10 mouse cellular contexts compared by ENCODE assay signal in genomic region chr2:146044926-146045890, GRCm38 (mm10).
DNase-seq lines count a peak whose midpoint lies in the region; ATAC-seq and TF ChIP-seq lines count a peak whose summit lies in the region.
"Had no signal": no experiment of that assay in that cellular context is flagged by ENCODE, and none has a peak within 500 bp of the region (broad histone marks: within the 10 kb centered on the region; RNA-seq: fewer than 3 reads in every experiment).

No protein-coding gene starts in this region.

- 0 out of 2 replicates have a peak, but pooled peaks cover 5% of the 10 kb centered on the region for H3K27me3 ChIP-seq in heart, embryonic 12.5 days (replicated peaks)
- H3K27me3 ChIP-seq in lung, postnatal 0 days (replicated peaks; ENCODE audit: insufficient read depth, low read length): no peaks in the 10 kb centered on the region

- H3K4me2 ChIP-seq in heart, embryonic 12.5 days: peak overlapping the region; percentile 38; the same call in 1 of the 2 replicates
- H3K4me2 ChIP-seq in lung, postnatal 0 days (replicated peaks; ENCODE audit: low read depth, low read length): no peak overlapping the region

- H3K9ac ChIP-seq in heart, embryonic 12.5 days: no peak overlapping the region
- H3K9ac ChIP-seq in lung, postnatal 0 days (replicated peaks; ENCODE audit: low read depth): no peak overlapping the region

- TF ChIP-seq CTCF in lung, postnatal 0 days (IDR thresholded peaks at IDR 0.05): no peak

- TF ChIP-seq EP300 in lung, postnatal 0 days (IDR thresholded peaks at IDR 0.05): no peak

- no peak overlapping the region for H3K4me3 ChIP-seq in heart, embryonic 12.5 days
- H3K4me3 ChIP-seq in lung, postnatal 0 days (ENCODE audit: low read depth, low read length): no peak overlapping the region
- H3K4me3 ChIP-seq: erythroblast, embryonic 14.5 days; megakaryocyte, embryonic 14.5 days had no signal

- no peak overlapping the region for H3K27ac ChIP-seq in heart, embryonic 12.5 days (ENCODE audit: poor library complexity, severe bottlenecking)
- no peak overlapping the region for H3K27ac ChIP-seq in lung, postnatal 0 days (ENCODE audit: low read length)

- ATAC-seq in heart, embryonic 12.5 days (ENCODE audit: insufficient number of reproducible peaks, low FRiP score): no peak
- ATAC-seq in cerebellum, adult (ENCODE audit: insufficient number of reproducible peaks, low FRiP score, low TSS enrichment): peak; percentile 90
- ATAC-seq in frontal cortex, adult (ENCODE audit: low TSS enrichment): peak; percentile 75
- no peak for ATAC-seq in lung, postnatal 0 days

- DNase-seq in heart, adult 18-20 months: no peak
- DNase-seq in layer of hippocampus, postnatal 14 days (ENCODE audit: low spot score in 2 of 2): peak; percentile 60 to 73
- DNase-seq in retina, postnatal 1 day: peak; percentile 83
- DNase-seq in lung, postnatal 0 days (ENCODE audit: low spot score): no peak
- no peak for DNase-seq in urinary bladder, postnatal 25 days (ENCODE audit: low spot score)

- no peaks in the 10 kb centered on the region for H3K36me3 ChIP-seq in heart, embryonic 12.5 days
- no peaks in the 10 kb centered on the region for H3K36me3 ChIP-seq in lung, postnatal 0 days (ENCODE audit: insufficient read depth, low read length)

- H3K4me1 ChIP-seq in heart, embryonic 12.5 days (replicated peaks): peaks cover 18% of the 10 kb centered on the region; the same call in 1 of the 2 replicates
- no peaks in the 10 kb centered on the region for H3K4me1 ChIP-seq in lung, postnatal 0 days (ENCODE audit: insufficient read depth, low read depth, low read length)

- H3K9me3 ChIP-seq in heart, embryonic 12.5 days (replicated peaks): no peaks in the 10 kb centered on the region
- H3K9me3 ChIP-seq in lung, postnatal 0 days (ENCODE audit: low read length): no peaks in the 10 kb centered on the region
- H3K9me3 ChIP-seq: megakaryocyte, embryonic 14.5 days had no signal

- 38% methylated on average over 24 of the region's 24 CpGs for WGBS in heart, embryonic 12.5 days
- 33% methylated on average over 24 of the region's 24 CpGs for WGBS in lung, postnatal 0 days

Comparison
In these comparisons a context has a peak if more than half of its experiments do, and no peak if none do; other contexts are left out.
1. ATAC-seq: peak in cerebellum, adult (single experiment) and frontal cortex, adult (single experiment); none in heart, embryonic 12.5 days (single experiment) and lung, postnatal 0 days (single experiment).
2. DNase-seq: peak in layer of hippocampus, postnatal 14 days (2 of 2) and retina, postnatal 1 day (single experiment); none in heart, adult 18-20 months (0 of 2), lung, postnatal 0 days (single experiment) and urinary bladder, postnatal 25 days (single experiment).